Mouse (Mus musculus): ENCODE measurements around the gene Ep300.

DNA sequence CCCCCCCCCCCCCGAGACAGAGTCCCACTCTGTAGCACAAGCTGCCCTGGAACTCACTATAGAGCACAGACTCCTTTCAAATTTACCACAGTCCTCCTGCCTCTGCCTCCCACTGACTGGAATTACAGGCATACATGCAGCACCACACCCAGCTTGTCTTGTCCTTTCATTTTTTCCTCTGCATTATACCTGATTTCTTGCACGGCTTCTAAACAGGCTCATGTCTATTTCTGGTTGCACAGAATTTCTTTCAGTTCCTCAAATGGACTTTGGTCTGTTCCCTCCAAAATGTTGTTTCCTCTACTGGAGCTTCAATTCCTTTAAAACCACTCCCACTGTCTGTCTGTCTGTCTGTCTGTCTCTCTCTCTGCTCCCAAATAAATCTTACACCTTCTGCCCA is 16.6 kb upstream of the Ep300 start:
- no peak for TF ChIP-seq CTCF (IDR thresholded peaks at IDR 0.05; ENCODE audit: control insufficient read depth, insufficient read depth, insufficient read length)
- TF ChIP-seq USF1 (IDR thresholded peaks at IDR 0.05; ENCODE audit: low read depth) = no peak
- TF ChIP-seq FOSL1 (IDR thresholded peaks at IDR 0.05; ENCODE audit: insufficient read depth, low read length, poor library complexity, severe bottlenecking) = no peak
- TF ChIP-seq CEBPB (IDR thresholded peaks at IDR 0.05; ENCODE audit: low read depth) = no peak
- no peak for TF ChIP-seq MYOD1 (IDR thresholded peaks at IDR 0.05; ENCODE audit: control insufficient read depth, insufficient read length, low read depth)
- TF ChIP-seq MYOG (IDR thresholded peaks at IDR 0.05; ENCODE audit: control insufficient read depth, extremely low read depth, insufficient read length) = no peak
